Mouse (Mus musculus) ES-Bruce4 (cell line): ENCODE measurements at regions not wholly inside any gene's neighbourhood (a gene's known extent, or its start where the extent isn't known, plus 50 kb on each side); places are given as distances from the start of the nearest gene placed in this dataset.

Experiments used
- CTCF ChIP-seq: IDR thresholded peaks from one replicate; pipeline ENCODE4 v1.8.1; 2011; ENCODE audit warnings: low read depth, low read length
- POLR2A ChIP-seq: IDR thresholded peaks from one replicate; pipeline ENCODE4 v1.8.1; 2011; ENCODE audit warnings: low read length; ENCODE audit not compliant: insufficient read depth

DNA sequence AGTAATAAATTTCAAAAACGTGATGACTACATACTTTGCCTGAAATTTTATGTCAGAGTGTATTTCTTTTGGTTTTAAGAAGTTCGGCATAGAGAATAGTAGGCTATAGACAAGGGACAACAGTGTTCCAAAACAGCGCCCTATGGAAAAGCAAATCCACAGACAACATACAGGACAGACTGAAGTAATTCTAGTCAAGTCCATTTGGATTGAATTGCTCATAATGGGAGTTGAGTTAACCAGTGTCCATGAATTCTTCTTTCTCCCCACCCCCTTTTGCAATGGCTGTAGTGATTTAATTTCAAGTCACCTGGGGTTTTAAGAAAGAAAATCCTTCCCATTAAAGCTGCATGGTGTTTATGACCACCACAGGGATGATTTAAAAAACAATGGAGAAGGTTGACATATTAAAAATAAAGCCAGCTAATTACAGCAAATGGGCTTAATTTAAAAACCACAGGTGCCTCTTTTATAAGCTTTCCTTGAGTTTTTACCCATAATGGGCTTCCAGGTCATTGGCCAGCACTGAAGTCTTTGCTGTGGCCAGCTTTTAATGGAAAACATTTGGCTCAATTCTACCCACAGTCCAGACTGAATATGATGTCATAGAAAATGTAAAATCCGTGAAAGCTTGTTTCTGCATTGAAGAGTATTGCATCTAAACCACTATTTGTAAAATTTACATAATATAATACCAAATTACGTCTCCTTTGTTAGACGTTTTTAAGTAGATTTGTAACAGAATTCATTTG lies 1083.3 kb downstream of the Adgrl3 start:
- TF ChIP-seq CTCF (no peak), POLR2A (no peak)
